Mouse (Mus musculus) T-helper 2 cell (primary cell): Measurements from ENCODE around the gene Tab1.

Experiments used
- in situ Hi-C: fragments of 300-600 bp; cut with MboI, MseI; formaldehyde crosslinking; loops from one replicate; pipeline ENCODE4 v1.15.1; 2025; ENCODE audit warnings: high pct_unique_total_duplicates

The Tab1 gene

DNA sequence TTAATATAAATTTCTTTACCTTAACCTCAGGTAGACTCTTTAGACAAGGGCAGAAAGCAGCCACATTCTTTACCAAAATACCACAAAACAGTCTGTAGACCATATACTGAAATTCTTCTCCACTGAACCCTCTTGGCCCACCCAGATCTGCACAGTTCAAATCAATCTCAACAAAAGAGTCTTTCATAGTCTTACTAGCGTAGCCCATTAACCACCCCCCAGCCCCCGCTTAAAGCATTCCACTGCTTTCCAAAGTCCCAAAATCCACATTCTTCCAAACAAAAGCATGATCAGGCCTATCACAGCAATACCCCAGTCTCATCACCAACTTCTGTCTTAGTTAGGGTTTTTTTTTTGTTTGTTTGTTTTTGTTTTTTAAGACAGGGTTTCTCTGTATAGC lies 66.6 kb downstream of the Tab1 start:
- in situ Hi-C loops, result loop anchor here (25.0 kb wide), 1 partner anchor 1537 kb away; no protein-coding TSS in a partner anchor

DNA sequence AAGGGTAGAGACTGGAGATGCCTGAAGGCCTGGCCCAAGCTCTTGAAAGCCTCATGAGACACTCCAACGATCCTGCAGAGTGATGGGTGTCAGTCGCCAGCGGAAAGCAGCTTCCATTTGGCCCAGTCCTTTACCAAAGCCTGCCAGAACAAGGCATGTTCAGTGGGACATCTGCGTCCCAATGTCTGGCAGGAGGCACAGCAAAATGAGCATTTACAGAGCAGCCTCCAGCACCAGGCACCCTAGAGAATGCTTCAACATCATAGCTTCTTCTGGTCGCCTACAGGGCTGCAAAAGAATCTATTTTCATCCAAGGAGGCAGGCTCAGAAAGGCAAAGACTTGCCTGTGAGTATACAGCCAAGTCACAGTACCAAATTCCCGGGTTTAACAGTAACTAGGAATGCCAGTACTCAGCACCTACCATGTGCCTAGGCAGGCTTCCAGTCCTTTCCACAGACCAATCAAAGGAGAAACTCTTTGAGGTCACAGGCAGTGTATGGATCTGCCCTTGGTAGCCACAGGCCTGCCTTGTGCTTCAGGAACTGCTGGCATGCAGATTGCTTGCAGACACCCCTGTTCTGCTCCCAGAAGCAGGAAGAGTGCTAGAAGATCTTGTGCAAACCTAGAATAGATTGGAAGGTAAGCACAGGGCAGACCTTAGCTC lies 69.3 kb downstream of the Tab1 start:
- in situ Hi-C loops, result no loop called here

DNA sequence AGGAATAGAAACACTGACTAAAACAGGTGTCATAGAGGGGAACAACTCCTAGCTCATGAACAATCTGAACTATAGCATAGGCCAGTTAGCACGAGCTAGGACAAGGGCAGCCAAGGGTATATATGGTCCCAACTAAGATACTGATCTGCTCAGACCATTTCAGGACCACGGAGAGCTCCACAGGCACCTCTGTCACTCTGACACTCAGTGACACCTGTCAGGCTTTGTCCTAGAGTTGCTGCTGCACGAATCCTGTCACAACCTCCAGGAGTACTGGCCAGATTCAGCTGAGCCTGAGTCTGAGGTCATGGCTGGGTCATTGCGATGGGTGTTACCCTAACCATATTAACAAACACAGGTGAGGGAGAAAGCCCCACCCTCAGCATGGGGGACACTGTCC lies 70.5 kb downstream of the Tab1 start:
- in situ Hi-C loops, result no loop called here

DNA sequence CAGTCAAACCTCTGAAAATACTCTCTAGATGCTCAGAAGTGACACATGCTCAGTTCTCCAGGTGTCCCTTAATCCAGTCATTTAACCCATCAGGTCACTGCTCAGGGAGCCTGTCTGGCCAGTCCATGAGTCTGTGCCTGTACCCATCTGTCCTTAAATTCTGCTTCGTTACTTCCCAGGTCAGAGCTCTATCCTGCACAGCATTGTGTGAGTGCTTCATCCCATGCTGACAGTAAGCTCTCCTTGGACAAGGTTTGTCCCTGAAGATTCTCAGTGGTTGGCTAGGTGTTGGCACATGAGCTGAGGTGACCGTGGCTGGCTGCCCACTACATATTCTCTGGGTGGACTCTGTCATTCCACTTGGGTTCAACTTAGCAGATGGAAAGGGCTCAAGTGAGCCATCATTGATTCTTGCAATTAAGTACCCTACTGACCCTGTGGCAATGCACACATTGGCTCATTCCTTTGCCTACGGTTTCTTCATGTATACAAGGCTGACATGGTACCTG lies 73.2 kb downstream of the Tab1 start:
- in situ Hi-C loops, result no loop called here

DNA sequence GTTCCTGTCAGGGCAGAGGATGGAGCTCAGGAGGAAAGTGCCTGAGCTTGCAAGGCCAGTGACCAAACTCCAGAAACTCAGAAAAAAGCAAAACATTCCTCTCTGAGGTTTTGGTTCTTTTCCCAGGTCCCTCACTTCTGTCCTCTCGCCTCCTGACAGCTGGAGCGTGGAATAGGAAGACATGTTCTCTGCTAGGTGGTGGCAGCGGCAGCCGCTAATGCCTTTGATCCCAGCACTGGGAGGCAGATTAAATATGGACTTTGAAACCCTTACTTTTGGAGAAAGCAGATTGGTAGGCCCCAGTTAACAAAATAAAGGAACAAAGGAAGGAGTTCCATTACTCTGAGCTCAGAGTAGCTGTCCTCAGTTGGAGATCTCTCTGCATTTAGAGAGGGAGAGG lies 75.5 kb downstream of the Tab1 start:
- in situ Hi-C loops, result no loop called here
